Mouse (Mus musculus): ENCODE measurements around the gene Mapk8.

Gene Mapk8

GRCm38 (mm10) chr14:33398065-33398860 is 48.7 kb downstream of the Mapk8 start:
- no peak for DNase-seq (ENCODE audit: low read depth, low spot score)

- DNase-seq (ENCODE audit: low read depth, low spot score): no peak
Observed at GRCm38 (mm10) chr14:33380830-33381457, 66.0 kb downstream of the Mapk8 start.

GRCm38 (mm10) chr14:33378723-33379122 is 68.2 kb downstream of the Mapk8 start:
- DNase-seq (ENCODE audit: low read depth, low spot score): no peak

DNA sequence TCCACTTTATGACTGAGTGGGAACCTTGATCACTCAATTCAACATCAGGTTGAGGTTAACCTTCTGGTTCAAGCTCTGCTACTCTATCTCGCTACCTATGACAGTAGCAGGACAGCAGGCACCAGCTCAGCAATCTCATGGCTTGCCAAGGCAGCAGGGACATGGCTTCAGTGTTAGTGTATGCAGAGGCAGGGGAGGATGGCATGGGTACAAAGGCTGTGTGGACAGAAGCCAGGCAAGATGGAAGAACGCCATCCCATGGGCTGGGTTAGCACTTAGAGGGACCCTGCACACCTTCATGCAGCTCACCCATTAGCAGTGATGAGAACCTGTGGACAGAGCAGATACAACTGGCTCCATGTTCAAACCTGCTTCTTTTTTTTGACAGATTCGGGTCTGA is 69.7 kb downstream of the Mapk8 start:
- no peak for DNase-seq (ENCODE audit: low read depth, low spot score)

DNA sequence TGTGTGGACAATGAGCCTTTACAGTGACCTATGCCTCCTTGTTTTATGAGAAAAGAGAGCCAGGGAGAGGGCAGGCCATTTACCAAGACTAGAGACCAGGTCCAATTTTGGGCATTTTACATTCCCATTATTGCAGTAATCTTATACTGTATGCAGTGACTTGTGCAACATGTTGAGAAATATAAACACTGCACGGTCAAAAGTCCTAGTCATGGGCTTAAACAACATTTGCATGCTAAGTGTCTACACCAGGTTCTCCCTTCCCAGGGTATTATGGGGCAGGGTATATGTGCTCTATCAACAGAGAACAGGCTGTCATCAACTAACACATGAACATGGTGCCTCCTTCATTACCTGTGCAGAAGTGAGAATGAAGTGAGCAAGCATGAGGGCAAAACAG is 72.9 kb downstream of the Mapk8 start:
- DNase-seq (ENCODE audit: low read depth, low spot score): no peak

DNA sequence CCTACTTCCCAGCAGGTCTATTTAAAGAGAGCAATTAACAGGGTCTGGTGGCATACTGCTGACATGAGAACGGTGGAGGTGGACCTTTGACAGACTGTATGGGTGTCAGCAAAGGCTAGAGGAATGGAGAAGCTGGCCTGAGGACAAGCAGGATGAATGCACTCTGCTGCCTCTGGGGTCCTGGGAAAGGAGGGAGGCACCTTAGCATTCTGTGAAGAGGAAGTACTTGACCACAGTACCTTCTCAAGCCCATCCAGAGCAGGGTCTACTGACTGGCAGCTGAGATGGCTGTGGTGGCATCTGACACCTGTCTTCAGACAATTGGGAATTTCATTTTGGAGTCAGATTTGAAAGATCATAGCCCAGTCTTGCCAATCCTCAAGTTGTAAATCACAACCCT is 73.7 kb downstream of the Mapk8 start:
- no peak for DNase-seq (ENCODE audit: low read depth, low spot score)

DNA sequence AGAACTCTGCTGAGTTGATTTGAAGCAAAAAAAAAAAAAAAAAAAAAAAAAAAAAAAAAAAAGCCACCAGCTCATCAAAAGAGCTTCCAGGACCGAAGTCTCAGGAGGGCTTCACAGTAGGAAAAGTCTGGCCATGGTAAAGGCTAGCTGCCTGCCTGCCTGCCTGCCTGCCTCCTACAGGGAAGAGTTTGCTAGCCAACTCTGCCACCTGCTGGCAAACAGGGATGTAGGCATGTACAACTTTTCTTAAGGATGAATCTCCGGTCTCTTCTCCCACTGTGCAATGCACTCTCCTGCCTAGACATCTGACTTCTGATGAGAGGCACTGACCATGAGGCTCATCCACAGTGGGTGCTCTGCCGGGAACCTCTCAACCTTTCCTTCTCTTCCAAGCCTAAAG is 75.7 kb downstream of the Mapk8 start:
- DNase-seq (ENCODE audit: low read depth, low spot score): peak; percentile 80

DNA sequence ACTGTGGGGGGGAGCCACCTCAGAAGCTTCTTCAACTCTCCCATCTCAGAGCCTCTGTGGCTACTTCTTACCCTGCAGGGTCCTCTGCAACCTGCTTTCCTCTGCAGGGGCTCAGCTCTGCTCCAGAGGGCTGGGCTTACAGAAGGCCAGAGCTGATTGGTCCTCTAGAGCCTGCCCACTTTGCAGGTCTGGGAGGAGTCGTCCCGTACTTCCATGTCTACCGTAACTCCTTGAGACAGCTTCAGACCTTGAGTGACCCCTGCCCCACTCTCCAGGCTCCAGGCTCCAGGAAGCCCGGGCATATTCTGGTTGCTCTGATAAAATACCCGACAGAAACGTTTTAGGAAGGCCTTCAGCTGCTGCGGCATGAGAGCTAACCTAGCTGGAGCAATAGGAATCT is 76.9 kb downstream of the Mapk8 start:
- peak; percentile 71 for DNase-seq (ENCODE audit: low read depth, low spot score)

DNA sequence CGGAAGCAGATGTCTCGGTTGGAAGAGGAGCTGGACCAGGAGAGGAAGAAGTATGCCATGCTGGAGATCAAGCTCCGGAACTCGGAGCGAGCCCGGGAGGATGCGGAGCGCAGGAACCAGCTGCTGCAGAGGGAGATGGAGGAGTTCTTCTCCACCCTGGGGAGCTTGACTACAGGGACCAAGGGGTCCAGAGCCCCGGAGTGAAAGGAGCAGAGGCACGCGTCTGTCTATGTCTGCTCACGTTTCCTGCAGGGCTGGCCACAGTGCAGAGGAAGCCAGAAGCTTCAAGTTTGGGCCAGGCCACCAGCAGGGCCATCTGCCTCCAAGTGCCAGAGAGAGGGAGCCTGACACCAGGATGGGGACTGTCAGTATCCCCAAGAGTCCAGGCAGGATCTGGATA is 77.6 kb downstream of the Mapk8 start:
- DNase-seq (ENCODE audit: low read depth, low spot score): no peak

- DNase-seq (ENCODE audit: low read depth, low spot score): no peak
Observed at GRCm38 (mm10) chr14:33366891-33367777, 79.8 kb downstream of the Mapk8 start.

DNA sequence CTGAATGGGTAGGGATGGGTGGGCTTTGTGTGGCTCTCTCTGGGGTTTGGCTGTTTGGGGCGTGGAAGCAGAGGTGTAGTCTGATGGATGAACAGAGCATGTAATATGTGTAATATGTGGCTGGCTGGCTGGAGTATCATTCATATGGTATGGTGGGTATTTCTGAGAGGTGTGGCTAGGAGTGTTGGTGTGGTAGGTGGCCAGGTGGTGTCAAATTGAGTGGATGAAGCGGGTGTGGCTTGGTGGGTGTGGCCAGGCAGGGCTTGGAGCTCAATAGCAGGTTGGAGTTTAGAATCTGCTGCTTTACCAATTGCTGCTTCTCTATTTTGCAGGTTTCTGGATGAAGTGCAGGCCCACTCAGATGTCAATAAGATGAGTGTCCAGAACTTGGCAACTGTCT is 82.9 kb downstream of the Mapk8 start:
- no peak for DNase-seq (ENCODE audit: low read depth, low spot score)

GRCm38 (mm10) chr14:33363611-33364010 is 83.3 kb downstream of the Mapk8 start:
- DNase-seq (ENCODE audit: low read depth, low spot score): no peak

DNA sequence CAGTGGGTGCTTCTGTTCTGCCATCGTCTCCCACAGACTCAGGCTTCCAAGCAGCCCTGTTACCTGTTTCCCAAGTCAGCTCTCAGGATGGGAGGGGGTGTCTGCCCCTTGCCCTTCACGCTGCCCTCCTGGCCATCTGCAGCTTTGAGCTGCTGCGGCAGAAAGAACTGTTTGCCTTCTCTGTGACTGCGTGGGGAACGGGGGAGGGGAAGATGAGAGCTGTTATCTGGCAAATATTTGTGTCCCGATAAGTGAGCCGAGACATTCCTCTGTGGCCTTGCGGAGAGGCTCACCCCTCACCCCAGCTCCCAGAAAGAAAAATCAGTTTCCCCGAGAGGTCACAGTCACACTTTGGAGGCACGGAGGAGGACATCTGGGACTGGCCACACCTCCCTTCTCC is 84.2 kb downstream of the Mapk8 start:
- DNase-seq (ENCODE audit: low read depth, low spot score): no peak

GRCm38 (mm10) chr14:33362122-33362521 is 84.8 kb downstream of the Mapk8 start:
- DNase-seq (ENCODE audit: low read depth, low spot score): no peak

DNA sequence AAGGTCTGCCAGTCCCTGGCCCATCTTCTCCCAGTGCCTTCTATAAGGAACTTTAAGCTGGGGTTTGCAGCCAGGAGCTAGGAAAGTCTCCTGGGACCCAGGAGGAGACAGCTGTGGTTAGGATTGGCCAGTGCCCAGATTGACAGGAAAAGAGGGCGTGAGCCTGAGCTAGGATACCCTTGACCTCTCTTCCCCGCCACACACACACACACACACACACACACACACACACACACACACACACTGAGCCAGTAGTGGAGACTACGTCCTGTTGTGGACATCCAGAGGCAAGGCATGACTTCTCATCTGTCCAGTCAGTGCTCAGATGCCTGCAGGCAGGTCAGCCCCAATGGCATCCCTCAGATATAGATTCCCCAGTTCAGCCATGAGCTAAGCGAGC is 85.4 kb downstream of the Mapk8 start:
- DNase-seq (ENCODE audit: low read depth, low spot score): no peak

GRCm38 (mm10) chr14:33358891-33359290 is 88.1 kb downstream of the Mapk8 start:
- no peak for DNase-seq (ENCODE audit: low read depth, low spot score)

DNA sequence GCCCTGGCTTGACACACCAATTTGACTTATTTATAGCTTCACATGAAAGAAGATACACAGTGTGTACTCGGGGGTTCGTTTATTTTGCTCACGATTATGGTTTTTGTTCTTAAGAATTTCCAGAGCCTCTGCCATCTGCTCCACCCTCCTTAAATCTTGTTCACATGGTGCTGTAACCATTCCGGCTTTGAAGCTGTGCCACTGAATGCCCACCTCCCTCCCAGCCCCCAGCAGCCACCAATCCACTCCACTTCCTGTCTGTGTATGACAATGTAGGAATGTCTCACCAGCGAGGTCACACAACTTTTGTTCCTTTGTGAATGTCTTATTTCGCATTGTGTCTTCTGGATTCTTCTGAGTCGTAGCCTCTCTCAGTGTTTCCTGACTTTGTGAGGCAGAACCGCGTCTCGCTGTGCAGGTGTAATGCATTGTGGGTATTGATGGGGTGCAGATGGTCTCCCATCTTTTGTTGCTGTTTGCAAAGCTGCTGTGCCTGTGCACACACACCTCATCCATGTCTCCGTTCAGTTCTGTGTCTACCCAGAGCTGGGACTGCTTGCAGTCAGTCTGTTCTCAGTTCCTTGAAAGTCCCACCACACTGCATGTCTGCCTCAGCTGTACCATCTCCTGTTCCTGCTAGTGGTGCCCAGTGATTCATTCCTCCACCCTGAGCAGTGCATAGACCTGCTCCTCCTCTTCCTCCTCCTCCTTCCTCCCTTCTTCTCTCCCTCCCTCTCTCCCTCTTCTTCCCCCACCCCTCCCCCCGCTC is 89.2 kb downstream of the Mapk8 start:
- DNase-seq (ENCODE audit: low read depth, low spot score): no peak

GRCm38 (mm10) chr14:33355276-33355675 is 91.7 kb downstream of the Mapk8 start:
- no peak for DNase-seq (ENCODE audit: low read depth, low spot score)

GRCm38 (mm10) chr14:33352890-33353289 is 94.1 kb downstream of the Mapk8 start:
- no peak for DNase-seq (ENCODE audit: low read depth, low spot score)

GRCm38 (mm10) chr14:33351984-33352722 is 94.8 kb downstream of the Mapk8 start:
- DNase-seq (ENCODE audit: low read depth, low spot score): no peak

DNA sequence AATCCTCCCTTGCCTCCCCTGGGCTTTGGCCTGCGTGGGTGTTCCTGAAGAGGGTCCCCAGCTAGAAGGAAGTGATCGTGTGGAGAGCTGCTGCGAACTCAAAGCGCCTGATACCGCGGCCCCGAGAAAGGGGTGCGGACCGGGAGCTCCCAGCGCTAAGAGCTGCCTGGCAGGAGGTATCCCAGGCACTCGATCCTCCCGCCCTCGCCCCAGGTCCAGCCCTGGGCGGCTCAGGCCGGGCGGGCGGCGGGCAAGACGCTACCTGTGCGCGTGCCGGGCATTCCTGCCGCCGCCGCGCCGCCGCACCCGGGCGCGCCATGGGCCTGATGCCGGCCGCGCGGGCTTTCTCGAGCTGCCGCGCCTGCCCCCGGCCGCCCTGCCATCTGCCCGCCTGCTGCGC is 95.9 kb downstream of the Mapk8 start:
- peak; percentile 66 for DNase-seq (ENCODE audit: low read depth, low spot score)

Data from ZHBTc4 (cell line).